Mouse (Mus musculus) retina, postnatal 1 day (tissue): ENCODE measurements at regions not wholly inside any gene's neighbourhood (a gene's known extent, or its start where the extent isn't known, plus 50 kb on each side); places are given as distances from the start of the nearest gene placed in this dataset.

Source experiments
- DNase-seq: peaks from one replicate; pipeline ENCODE4 v3.0.0-alpha.2; 2012

DNA sequence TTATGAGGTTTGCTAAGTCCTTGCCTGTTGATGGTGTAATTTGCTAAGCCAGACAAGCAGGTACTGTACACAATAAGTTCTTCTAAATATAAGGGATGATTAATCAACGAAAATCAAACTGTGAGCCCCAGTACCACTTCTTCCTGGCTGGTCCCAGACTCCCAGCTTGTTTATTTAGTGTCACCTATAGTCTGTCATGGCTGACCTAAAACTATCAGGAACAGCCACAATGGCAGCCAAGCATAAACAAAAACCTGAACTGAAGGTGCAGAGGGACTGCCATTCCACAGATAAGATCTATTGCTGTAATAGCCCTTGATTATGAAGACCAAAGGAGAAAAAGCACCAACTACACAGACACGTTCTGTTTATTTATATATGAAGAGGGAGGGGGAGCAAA is 180.9 kb upstream of the Dph6 start:
- peak; percentile 51 for DNase-seq

DNA sequence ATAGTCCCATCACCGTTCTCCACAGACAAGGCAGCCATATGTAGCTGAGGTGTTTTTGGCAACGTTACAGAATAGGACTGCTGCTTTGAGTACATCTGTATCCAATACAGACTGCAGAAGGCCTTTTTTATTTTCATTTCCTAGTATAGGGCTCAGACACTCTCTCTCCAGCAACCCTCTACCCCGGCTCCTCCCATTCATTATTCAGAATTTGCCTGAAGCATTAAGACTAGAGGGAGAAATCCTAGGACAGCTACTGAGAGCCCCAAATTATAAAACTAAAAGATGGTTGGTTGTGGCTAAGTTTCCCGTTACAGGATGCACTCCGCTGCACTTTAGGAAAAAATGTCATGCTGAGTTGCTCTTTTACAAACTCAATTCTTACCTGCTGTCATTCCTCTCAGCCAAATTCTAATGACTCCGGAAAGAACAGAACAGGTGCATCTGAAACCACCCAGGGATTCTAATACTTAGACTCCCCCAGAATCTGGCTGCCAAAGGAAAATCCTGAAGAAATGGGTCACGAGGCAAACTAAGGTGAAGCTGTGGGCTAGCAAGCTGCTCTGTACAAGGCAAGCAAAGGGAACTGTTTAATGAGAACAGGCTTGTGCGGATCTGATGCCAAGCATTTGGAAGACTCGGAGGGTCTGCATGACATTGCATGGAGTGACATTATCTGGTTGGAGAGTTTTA is 189.1 kb upstream of the Dph6 start:
- peak; percentile 2 for DNase-seq

DNA sequence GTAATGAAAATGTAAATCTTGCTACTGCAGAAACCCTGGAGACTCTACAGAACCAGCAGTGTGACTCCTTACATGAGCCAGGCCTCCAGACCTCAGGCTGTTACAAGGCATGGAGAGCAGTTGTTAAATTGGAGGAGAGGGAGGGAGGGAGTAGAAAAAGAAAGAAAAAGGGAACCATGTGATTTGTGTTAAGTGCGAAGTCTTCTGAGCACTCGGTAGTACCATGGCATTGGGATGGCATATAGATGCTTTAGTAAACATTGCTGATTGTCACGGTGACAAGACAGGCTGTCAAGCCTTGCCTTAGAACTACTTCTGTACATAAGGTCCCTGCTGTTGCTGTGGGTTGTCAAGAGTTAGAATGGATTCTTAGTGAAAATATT is 189.6 kb upstream of the Dph6 start:
- no peak for DNase-seq

DNA sequence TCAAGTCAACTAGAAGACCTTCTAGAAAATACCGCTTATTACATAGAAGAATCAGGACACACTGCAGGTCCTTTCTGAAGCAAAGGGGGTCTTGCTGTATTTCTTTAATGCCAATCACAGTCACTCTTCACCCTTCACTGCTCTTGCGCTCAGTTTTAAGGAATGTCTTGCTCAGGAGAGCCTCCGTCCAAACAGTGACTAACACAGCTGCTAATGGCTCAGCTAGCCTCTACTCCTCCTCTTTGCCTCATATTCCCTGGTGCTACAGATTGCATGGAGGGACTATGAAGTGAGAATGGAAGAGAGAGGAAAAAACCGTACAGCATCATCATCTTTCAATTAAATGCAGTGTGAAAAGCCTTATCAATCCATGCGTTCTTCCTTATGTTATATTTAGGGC is 193.7 kb upstream of the Dph6 start:
- DNase-seq = no peak

DNA sequence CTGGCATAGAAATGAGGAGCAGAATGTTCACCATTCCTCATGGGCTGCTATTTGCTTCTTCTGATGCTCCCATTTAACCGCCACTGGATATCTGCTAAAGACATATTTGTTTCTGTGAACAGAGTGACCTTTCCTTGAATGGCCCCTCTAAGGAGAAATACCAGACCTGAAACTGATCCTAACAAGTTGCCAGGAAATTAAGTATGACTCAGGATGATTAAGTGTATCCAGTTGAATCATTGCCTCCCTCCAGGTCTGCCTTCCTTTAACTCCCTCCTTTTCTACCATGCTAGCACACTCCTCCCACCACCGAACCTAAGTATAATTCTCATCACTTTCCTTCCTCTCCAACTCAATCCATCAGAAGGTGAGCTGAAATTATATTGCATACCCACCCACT is 194.2 kb upstream of the Dph6 start:
- no peak for DNase-seq

DNA sequence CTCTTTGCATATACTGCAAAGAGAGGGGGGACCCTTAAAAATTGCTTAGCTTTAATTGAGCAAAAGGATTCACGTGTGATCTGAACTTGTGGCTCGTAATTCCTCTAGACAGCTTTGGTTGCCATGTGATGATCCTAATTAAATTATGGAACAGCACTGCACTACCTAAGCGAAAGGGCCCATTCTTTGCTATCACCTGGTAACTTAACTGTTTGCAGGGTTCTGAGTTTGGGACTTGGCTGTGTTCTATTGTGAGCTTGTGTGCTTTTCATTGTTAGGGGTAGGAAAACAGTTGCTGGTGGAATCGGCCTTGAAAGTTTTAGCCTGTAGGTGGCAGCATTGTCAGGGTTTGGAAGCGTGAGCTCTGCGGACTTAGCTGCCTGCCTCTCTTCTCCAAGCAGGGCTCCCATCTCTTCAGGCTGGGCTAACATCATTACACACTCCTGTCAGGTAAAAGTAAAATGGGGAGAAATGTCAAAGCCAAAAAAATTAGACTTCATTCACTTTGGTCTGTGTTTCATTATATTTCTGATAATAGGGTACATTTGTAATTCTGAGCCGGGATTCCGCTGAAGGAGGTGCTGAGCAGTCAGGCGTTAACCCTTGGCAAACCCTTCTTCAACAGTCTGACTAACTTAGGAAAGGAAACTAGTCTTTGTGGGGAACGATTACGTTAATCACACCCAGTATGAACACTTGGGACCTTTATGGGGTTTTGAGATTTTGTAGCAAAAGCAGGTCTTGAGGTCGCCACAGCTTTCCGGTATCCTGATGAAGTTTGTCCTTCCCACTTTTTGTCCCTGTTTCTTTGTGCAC is 199.2 kb upstream of the Dph6 start:
- peak; percentile 86 for DNase-seq

DNA sequence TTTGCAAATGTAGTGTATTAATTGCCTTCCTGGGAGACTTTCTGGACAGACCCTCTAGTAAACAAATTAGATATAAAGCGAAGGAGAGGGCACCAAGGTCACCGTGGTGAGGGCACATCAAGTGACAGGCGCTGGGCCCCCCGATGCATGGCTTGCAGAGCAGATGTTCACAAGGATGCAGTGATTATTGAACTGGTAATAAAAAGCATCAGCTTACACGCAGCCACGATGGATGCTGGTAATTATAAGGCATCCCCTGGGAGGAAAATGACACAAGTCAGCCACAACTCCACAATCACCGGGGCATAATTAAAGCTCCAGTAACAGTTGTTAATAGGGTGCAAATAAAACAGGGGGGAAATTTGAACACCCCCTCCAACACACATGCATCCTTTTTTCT is 217.5 kb upstream of the Dph6 start:
- DNase-seq = peak; percentile 62

DNA sequence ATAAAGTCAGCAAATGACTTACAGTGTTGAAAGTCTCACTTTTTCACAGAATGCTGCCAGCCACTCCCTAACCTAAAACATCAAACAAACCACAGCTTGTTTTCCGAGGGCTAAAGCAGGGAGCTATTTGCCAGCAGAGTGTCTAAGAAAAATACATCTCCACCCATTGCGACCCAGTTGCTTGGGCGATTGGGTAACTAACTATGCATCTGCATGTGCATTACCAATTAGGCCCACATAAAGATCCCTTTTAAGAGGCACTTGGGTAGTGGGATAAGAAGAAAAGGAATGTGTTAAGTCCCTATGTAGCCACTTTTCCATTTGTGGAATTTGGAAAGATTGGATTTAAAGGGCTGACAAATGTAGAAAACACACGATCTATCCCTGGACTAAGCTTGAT is 218.3 kb upstream of the Dph6 start:
- no peak for DNase-seq

DNA sequence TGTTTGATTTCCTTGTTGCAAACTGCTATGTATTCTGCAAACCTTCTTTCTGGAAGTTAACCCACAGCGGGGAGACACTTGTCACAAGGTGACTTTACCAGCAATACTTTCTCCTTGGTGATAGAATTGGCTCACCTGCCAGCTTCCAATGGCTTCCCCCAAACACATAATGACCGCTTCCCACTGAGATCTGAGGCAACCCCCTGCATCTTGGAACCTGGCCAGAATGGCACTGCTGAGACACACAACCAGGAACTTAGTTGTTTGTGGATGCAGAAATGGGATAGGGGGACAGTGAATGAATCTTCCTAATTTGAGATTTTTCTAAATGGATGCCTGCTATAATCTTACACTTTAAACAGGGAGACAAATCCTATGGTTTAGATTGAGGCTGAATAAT is 224.3 kb upstream of the Dph6 start:
- DNase-seq = peak; percentile 48

DNA sequence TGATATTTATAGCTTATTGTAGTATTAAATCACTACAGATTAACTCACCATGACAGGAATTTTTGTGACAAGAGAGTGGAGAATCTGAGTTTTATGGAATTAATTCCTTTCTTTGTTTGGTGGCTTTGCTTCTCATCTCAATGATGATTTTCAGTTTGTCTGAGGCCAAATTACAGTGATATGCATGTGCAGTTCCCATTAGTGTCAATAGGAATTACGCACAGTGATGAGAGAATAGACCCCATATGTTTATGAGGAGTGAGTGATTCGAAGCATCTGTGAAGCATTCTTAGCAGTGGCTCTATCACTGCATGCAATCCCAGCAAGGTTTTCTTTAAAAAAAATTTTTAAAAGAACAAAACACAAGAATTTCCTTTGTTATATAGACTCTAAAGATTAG is 225.0 kb upstream of the Dph6 start:
- DNase-seq = peak; percentile 62

DNA sequence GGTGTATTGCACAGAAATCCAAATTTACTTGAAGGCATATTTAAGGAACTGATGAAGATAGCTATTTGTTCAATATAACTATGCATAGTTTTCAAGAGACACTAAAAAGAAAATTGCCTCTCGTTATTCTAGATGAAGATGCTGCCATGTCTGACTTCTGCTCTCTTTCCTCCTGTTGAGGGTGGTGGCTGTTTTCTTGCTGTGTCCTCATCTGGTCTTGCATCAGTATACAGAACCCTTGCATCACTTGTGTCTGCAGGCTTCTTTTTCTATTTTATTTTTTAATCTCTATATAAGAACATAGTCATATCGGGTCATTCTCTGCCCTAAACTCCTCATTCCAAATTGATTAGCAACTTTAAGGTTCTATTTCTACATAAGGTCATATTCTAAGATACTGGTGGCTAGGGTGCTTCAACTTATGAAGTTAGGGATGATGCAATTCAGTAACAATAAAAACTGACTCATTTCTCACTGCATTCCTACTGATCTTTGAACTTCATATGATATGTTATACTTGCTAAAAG is 231.0 kb upstream of the Dph6 start:
- DNase-seq = no peak

DNA sequence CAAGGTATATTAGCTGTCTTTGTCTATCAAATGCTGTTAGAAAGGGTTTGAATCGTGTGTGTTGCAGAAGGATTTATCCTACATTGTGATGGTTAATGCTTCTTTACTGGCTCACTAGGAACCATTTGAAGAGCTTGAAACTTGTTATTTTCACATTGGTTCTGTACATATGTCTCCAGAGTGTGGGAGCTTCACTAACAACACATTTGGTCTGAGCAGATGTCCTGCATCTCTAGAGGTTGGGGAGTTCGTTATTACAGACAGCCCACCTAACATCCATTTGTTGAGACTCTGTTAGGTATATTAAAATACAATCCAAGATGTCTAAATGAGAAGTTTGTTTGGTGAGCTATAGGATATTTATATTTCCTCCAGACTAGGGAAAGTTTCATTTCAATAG is 244.0 kb upstream of the Dph6 start:
- no peak for DNase-seq

DNA sequence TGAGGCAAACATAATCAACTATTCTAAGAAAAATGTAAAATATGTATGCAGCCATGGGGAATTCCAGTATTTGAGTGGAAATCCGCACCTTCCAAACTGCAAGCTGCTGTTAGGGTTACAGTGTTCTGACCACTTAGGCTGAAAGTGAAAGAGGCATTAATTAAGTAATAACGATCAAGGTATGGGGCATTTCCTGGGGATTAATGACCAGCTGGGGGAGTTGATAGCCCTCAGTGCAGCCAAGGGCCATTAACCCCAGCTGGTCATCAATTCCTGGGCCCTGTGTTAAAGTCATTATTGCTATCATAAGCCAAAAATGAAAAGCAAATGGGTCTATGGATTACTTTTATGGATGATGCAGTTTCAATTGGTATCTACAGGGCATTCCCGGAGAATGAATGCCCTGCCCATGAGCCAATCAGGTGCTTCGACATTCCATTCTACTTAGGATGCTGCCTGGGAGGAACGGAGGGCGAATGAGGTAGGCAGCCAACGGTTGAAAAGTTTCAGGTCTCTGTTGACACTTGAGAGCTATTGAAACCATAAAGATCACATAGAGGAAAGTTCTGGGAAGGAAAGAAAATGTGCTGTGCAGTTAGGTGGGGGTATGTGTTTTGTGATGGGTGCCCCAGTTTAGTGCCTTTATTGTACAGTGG is 257.2 kb upstream of the Dph6 start:
- no peak for DNase-seq

DNA sequence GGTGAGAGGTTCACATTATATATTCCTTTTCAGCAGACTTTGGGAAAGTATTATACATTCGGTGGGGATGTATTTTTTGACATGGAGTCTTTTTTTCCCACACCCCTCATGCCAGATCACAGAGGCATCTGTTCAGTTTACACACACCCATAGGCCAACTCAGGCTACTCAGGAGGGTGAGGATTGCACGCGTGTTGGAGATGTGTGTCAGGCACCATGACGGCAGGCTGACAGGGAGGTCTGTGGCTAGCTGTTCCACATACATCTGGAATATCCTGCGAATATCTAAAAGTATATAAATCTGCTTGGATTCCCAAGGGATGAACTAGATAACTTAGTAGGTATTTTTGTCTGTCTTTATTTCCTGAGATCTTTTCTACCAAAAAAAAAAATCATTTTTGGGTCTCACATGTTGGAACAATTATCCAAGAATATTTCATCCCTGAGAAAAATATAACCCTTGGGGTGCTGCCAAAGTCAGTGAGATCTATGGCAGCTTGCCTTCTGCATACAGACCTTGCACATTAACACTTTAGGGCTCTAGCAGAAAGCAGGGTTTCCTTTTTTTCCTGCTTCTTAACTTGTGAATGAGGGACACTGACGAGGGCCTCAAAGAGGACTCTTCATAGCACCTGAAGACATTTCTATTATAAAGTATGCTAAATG is 260.4 kb upstream of the Dph6 start:
- DNase-seq = no peak

DNA sequence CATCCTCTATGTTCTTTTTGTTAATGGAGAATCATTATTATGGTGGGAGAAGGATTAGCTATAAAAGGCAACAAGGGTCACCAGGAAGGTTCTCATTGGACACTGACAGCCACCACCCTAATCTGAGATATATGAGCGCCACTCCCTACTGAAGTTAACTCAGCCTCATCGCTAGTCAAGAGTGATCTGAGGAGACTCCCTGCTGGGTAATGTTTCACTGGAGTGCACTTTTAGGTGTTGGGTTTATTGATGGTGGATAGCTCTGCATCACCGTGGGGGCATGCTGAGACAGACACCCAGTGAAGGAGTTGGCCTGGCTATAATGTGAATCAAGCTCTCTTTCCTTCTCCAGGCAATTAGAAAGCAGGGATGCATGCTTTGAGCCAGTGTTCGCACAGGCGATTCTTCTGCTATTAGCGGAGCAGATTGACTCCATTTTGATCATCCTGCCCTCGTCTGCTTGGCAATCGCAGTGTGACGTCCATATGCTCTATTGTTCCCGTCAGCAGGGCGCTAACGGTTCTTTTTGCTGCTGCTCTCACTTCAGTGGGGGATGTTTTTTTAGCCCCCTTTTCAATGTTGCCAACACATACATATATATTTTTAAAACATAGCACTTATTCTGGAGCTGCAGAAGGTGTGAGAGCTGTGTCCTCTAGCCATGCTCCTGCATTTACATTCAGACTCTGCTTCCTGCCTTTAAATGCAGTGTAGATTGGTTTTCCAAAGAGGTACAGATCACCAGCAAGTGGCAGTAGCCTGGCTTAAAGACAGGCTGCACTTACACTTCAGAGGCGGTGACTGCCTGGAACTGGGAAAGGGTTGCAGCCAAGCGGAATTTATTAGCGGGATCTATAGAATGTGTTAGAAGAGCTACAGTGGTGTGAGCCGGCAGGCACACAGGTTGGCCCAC is 263.9 kb upstream of the Dph6 start:
- DNase-seq = peak; percentile 53

DNA sequence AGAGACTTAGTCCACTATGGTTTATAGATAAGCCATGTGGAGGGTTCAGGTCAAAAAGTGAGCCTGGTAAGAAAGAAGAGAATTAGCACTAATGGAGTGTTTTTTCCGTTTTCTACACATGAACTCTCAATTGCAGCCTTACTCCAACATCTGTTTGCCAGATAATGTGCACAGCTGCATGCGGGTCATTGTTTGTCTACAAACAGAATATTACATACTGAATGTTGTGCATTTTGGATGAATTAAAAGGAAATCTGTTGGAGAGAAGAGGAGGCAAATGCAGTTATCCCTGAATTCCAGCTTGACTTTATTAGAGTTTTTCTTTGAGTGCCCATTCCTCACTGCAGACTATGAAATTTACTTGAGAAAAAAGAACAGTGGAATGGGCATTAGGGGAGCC is 269.1 kb upstream of the Dph6 start:
- DNase-seq = no peak

DNA sequence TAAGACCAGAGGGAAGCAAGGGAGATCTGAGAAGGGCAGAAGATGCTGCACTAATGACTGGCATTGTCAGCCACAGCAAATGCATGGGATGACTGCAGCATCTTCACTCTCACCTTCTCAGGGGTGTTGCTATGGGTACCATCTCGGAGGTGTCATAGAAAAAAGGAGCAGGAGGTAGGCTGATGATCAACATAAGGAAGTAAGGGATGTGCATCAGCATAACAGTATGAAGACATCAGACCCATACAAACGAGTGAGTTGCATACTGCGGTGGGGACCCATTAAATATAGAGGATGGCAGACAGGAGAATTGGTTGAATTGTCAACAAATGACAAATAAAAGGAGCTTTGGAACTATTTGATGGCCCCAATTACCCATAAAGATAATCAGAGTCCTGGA is 280.7 kb upstream of the Dph6 start:
- no peak for DNase-seq

DNA sequence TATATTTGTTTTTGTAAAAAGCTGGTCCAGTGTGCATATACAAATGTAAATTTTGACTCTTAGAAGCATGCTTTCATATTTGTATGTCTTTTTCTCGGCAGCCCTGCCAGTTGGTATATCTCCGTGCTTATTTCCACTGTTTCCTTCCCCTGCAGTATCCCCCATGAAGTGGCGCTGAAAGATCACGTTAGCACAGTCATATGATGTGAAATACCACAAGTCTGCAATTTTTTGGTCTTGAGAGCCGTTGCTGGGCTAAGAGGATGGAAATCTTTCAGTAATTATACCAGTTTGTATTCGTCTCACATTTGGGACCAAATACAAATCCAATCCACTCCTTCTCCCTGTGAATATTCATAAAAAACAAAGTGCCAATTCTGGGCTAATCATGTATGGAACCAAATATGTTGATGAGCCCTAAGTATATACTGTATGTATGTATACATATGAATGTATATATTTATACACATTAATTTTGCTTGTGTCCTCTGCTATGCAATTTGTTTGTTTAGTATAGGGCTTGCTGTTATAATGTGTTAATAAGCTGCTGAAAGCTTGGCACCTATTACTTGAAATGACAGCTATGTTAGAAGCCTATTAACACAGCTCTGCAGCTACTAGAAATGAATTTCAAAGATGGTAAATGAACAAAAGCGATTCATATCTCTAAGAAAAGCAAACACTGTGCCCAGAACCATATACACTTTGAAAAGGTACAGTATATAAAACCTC is 283.8 kb upstream of the Dph6 start:
- no peak for DNase-seq

DNA sequence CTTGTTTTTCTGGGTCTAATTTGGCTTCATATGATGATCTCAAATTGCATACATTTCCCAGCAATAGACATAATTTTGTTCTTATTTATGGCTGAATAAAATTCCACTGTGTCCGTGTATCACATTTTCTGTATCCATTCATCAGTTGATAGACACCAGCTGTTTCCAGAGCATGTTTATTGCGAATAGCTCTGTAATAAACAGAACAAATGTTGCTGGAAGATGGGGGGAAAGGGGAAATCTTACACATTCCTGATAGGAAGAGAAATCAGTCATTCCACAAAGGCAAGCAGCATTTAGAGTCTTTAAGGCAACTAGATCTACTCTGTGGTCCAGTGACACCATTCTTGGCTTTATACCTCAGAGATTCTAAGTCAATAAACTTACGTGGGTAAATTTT is 311.3 kb upstream of the Dph6 start:
- no peak for DNase-seq

DNA sequence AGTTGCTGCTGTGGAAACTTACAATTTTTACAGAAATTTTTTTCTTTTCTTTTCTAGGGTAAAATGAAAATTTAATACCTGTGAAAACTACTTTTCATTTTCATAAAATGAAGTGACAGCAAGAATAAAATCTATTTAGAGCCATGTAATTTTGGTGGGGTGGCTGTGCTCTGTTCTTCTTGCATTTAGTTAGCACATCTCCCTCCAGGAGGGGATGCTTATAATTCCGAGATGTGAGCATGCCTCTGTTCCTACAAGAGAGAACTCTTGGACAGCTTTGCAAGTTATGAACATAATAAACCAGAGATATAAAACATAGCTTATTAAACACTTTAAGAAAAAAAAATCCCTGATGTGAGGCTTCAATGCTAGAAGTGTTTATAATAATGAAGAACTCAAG is 313.9 kb upstream of the Dph6 start:
- no peak for DNase-seq

DNA sequence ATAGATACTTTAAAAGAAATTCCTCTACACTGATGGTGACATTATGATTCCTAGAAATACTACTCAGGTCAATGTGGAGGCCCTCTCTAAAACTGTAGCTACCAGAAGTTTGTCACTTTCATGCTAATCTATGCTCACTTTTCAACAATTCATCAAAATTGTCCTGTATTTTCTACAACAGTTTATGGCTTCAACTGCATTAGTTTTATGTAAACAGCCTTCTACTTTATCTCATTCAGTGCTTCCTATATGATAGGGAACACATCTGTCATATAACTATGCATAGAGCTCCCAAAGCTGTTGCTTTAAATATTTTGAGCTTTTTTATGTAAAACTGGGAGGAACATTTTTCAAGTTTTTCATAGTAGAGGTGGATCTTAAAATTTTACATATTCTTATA is 338.7 kb upstream of the Dph6 start:
- no peak for DNase-seq

DNA sequence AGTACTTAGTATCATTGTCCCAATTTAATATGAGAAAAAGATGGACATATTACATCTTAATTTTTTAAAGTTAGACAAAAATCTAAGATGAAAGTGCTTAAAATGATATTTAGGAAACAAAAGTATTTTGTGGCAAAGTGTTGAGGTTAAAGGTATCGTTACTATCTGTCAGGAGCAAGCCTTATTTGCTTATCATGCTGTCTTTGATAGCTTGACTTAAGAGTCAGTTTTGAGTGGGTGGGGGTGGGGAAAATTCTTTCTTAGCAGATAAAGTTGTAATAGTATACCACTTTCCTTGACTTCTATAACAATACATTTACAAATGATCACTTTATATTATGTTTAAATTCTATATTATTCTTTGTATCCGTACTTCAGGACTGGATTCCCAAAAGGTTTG is 339.1 kb upstream of the Dph6 start:
- DNase-seq = no peak
